Mouse (Mus musculus) heart, embryonic 10.5 days (tissue): ENCODE results near the gene Nacc1. TPM values are rescaled to one million over a fixed set of nuclear protein-coding genes. Genes with fewer than 3 reads are reported as not detected.

ENCODE experiments used
- DNase-seq: peaks from one replicate; pipeline ENCODE4 v3.0.0-alpha.2; 2017; ENCODE audit warnings: low spot score
- H3K27ac ChIP-seq: fragments of 300-500 bp; sonication (generic); 2 replicates; pipeline ENCODE4 v1.5.1; 2016; ENCODE audit warnings: mild to moderate bottlenecking
- H3K27me3 ChIP-seq: fragments of 300-500 bp; sonication (generic); 2 replicates; pipeline ENCODE4 v1.6.1; 2016; ENCODE audit warnings: mild to moderate bottlenecking; ENCODE audit not compliant: poor library complexity, insufficient read depth, severe bottlenecking
- H3K36me3 ChIP-seq: fragments of 300-500 bp; sonication (generic); 2 replicates; pipeline ENCODE4 v1.6.1; 2016; ENCODE audit warnings: mild to moderate bottlenecking, moderate library complexity
- H3K4me1 ChIP-seq: fragments of 300-500 bp; sonication (generic); 2 replicates; pipeline ENCODE4 v1.6.1; 2016; ENCODE audit warnings: mild to moderate bottlenecking
- H3K4me3 ChIP-seq: fragments of 300-500 bp; sonication (generic); 2 replicates; pipeline ENCODE4 v1.5.1; 2016; ENCODE audit warnings: mild to moderate bottlenecking, moderate library complexity
- H3K9me3 ChIP-seq: fragments of 300-500 bp; sonication (generic); 2 replicates; pipeline ENCODE4 v1.6.1; 2016; ENCODE audit warnings: mild to moderate bottlenecking, moderate library complexity
- WGBS: fragments of 180-500 bp; shearing (Covaris S2); methylation state at CpG from one replicate; pipeline ENCODE4 v1.1.7; 2016; 5-methylcytosine and 5-hydroxymethylcytosine counted together
- polyA plus RNA-seq: library from polyadenylated mRNA; unstranded; fragments of >200 nt; fragmentation: Nextera tagmentation; extraction: Ambion mirVana; gene quantifications from 2 replicates; pipeline ENCODE4 v1.2.1, GENCODE M21; 2016

The Nacc1 gene
- polyA plus RNA-seq, 1 experiment from 2014 or later = 25.0 TPM

DNA sequence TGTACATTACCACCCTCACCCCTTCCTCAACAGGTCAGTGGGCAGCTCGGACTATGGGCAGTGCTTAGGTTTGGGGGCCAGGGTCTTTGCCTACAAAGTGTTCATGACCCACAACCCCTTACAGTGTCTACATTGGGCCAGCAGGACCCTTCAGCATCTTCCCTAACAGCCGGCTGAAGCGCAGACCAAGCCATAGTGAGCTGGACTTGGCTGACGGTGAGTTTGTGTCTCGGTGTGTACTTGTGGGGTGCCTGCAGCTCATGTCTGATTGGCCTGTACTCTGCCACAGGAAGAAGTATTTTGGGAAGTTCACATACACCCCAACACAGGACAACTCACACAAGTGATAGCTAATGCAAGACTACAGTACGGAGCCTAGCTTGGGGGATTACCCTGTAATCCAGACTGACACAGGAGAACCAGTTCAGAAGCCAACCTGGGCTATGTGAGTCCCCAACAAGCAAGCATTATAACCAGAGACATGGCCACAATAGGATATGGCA lies 15.4 kb upstream of the Nacc1 start:
- DNase-seq = no peak
- WGBS = 76% methylated on average over 6 of the region's 6 CpGs
- H3K27me3 ChIP-seq = peaks cover 66% of the 10 kb centered on the region
- H3K9me3 ChIP-seq = no peaks in the 10 kb centered on the region
- H3K27ac ChIP-seq = peak overlapping the region; percentile 84
- peaks cover 75% of the 10 kb centered on the region for H3K4me1 ChIP-seq
- H3K36me3 ChIP-seq = peaks cover 18% of the 10 kb centered on the region
- H3K4me3 ChIP-seq = peak overlapping the region; percentile 53

- peaks cover 22% of the 10 kb centered on the region for H3K36me3 ChIP-seq
- peak overlapping the region; percentile 53 for H3K4me3 ChIP-seq
- H3K27me3 ChIP-seq = peaks cover 62% of the 10 kb centered on the region
- peaks cover 72% of the 10 kb centered on the region for H3K4me1 ChIP-seq
- H3K9me3 ChIP-seq = no peaks in the 10 kb centered on the region
- H3K27ac ChIP-seq = peak overlapping the region; percentile 84
- DNase-seq = no peak
- WGBS = 60% methylated on average over 9 of the region's 9 CpGs
These were observed 14.9 kb upstream of the Nacc1 start for GRCm38 (mm10) chr8:84702561-84702960.

GRCm38 (mm10) chr8:84700941-84701911 lies 13.6 kb upstream of the Nacc1 start, which contains the start of gene Lyl1:
Lyl1 (plus strand) TSS chr8:84701457.
- Histone ChIP-seq H3K36me3 (peaks cover 36% of the 10 kb centered on the region), H3K4me1 (peaks cover 60% of the 10 kb centered on the region)
- peak; percentile 97 for DNase-seq

GRCm38 (mm10) chr8:84700526-84700925 lies 12.9 kb upstream of the Nacc1 start:
- no peaks in the 10 kb centered on the region for H3K9me3 ChIP-seq
- H3K27ac ChIP-seq = peak overlapping the region; percentile 84
- H3K27me3 ChIP-seq = peaks cover 46% of the 10 kb centered on the region
- 76% methylated on average over 5 of the region's 5 CpGs for WGBS
- peaks cover 42% of the 10 kb centered on the region for H3K36me3 ChIP-seq
- H3K4me3 ChIP-seq = no peak overlapping the region
- H3K4me1 ChIP-seq = peaks cover 58% of the 10 kb centered on the region
- no peak for DNase-seq

More at GRCm38 (mm10) chr8:84700941-84701911, 13.6 kb upstream of the Nacc1 start, which contains the start of gene Lyl1:
- 5% methylated on average over 34 of the region's 34 CpGs for WGBS
- Histone ChIP-seq H3K4me3 (peak within 1 kb of the TSS; percentile 53), H3K27me3 (peaks cover 49% of the 10 kb centered on the region), H3K27ac (peak within 1 kb of the TSS; percentile 84), H3K9me3 (no peaks in the 10 kb centered on the region)

DNA sequence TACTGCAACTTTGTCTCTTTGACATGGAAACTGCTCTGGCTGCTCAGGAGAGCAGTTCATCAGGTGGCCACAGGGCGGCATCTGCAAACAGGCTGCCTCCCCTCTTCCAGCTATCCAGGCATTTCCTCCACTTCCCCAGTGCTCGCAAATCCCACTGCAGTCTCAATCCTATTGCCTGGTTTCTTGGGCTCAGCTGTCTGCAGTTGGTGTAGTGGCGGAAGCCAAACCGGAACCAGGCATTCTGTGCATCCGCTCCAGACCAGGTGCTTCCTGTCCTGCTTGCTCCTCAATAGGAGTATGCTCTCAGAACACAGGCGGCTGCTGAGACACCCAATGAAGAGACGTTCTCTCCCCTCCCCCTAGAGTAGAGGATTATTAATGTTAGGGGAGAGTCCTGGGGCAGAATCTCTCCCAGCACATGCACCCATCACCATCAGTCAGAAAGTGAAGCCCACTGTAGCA lies 12.2 kb upstream of the Nacc1 start:
- Histone ChIP-seq H3K27ac (peak overlapping the region; percentile 84; the same call in 1 of the 2 replicates), H3K9me3 (no peaks in the 10 kb centered on the region), H3K4me1 (peaks cover 51% of the 10 kb centered on the region), H3K27me3 (peaks cover 40% of the 10 kb centered on the region), H3K4me3 (0 out of 2 replicates have a peak overlapping the region, but pooled peaks have one; percentile 9), H3K36me3 (peaks cover 48% of the 10 kb centered on the region)
- peak; percentile 90 for DNase-seq
- WGBS = 49% methylated on average over 7 of the region's 7 CpGs

DNA sequence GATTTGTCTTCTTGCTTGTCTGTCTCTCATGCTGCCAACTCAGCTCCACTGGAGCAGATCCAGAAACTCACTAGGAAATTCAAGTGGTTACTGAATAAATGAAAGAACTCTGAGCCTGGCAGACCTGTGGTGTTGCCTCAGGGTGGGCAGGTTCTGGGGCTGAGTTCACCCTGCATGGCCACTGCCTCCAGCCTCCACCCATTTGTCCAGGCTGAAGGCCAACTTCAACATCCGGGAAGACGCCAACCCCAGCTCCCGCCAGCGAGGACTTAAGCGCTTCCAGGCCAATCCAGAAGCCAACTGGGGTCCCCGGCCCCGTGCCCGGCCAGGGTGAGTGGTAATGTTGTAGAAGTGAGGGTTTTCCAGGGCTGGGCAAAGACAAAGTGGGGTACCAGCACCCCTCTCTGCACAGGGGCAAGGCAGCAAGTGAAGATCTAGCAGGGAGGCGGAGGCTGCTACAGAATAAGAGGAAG lies 11.3 kb upstream of the Nacc1 start:
- Histone ChIP-seq H3K4me1 (peaks cover 43% of the 10 kb centered on the region), H3K4me3 (no peak overlapping the region), H3K36me3 (peaks cover 57% of the 10 kb centered on the region), H3K27me3 (peaks cover 31% of the 10 kb centered on the region), H3K9me3 (no peaks in the 10 kb centered on the region), H3K27ac (peak overlapping the region; percentile 84; the same call in 1 of the 2 replicates)
- no peak for DNase-seq
- 87% methylated on average over 9 of the region's 9 CpGs for WGBS

DNA sequence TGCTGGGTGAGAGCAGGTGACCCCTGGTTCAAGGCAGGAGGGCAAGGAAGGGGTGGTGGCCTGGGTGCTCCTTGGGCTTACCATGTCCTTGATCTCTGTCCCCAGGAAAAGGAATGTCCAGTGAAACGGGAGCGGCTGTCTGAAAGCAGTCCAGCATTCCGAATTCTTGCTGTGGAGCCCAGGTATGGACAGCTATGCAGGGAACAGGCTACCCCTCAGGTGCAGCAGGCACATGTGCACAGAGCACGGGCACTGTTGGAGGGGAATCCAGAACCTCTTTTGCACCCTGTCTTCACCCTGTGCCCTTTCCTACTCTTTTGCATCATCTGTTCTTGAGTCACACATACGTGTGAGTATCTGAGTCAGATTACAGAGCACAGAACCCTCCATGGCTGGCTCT lies 10.6 kb upstream of the Nacc1 start:
- WGBS = 86% methylated on average over 5 of the region's 5 CpGs

DNA sequence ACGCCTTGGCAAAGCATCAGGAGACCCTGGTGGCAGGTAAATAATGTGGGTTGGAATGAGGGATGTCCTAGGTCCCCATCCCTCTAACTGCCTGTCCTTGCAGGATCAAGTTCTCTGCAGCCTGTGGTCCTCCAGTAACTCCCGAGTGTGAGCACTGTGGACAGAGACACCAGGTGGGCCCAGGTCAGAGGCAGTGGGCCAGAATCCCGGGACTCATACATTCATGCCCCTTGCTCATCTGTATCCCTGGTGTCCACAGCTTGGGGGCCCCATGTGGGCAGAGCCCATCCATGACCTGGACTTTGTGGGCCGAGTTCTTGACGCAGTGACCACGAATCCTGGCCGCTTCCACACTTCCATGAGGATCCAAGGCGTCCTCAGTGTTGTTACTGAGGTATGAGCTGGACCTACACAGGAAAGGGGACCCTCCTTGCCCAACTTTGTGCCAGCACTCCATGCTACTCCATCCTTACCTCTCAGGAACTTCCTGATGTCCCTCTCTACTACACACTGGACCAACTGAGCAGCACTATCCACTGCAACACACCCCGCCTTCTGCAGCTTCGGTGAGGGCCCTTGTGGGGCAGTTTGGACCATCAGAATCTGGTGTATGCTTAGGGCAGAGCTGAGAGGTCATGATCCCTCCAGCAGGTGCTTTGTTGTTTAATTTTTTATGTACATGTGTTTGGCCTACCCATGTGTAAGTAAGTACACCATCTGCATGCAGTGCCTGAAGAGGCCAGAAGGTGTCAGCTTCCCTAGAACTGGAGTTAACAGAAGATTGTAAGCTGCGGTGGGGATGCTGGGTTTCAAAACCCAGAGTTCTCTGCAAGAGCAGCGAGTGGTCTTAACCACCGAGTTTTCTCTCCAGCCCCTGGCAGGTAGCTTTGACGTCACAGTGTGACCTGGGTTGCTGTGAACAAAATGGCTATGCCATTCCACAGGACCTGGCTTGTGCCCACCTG lies 9.8 kb upstream of the Nacc1 start:
- H3K9me3 ChIP-seq = no peaks in the 10 kb centered on the region
- H3K36me3 ChIP-seq = peaks cover 71% of the 10 kb centered on the region
- 90% methylated on average over 14 of the region's 14 CpGs for WGBS
- DNase-seq = no peak
- peaks cover 16% of the 10 kb centered on the region for H3K27me3 ChIP-seq
- H3K4me1 ChIP-seq = peaks cover 33% of the 10 kb centered on the region
- no peak overlapping the region for H3K4me3 ChIP-seq
- no peak overlapping the region for H3K27ac ChIP-seq

More for the DNA sequence above, 10.6 kb upstream of the Nacc1 start:
- H3K27ac ChIP-seq = no peak overlapping the region
- no peaks in the 10 kb centered on the region for H3K9me3 ChIP-seq
- H3K4me1 ChIP-seq = peaks cover 38% of the 10 kb centered on the region
- no peak for DNase-seq
- H3K27me3 ChIP-seq = peaks cover 24% of the 10 kb centered on the region
- peaks cover 64% of the 10 kb centered on the region for H3K36me3 ChIP-seq
- H3K4me3 ChIP-seq = no peak overlapping the region

DNA sequence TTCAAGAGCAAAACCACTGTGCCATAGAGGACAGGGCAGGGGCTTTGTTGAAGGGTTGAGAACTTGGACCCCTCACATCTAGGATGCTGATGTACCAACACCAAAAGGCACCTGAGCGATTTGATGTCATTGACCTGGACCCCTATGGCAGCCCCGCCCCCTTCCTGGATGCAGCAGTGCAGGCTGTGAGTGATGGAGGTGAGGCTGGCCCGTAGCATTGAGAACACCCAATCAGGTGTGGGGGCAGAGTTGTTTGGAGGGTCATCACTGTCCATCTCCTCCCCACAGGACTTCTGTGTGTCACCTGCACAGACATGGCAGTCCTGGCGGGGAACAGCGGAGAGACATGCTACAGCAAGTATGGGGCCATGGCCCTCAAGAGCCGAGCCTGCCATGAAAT lies 7.5 kb upstream of the Nacc1 start:
- no peak overlapping the region for H3K4me3 ChIP-seq
- DNase-seq = no peak
- 91% methylated on average over 6 of the region's 6 CpGs for WGBS
- no peak overlapping the region for H3K27ac ChIP-seq
- no peaks in the 10 kb centered on the region for H3K9me3 ChIP-seq
- H3K4me1 ChIP-seq = peaks cover 18% of the 10 kb centered on the region
- peaks cover 88% of the 10 kb centered on the region for H3K36me3 ChIP-seq
- no peaks in the 10 kb centered on the region for H3K27me3 ChIP-seq

DNA sequence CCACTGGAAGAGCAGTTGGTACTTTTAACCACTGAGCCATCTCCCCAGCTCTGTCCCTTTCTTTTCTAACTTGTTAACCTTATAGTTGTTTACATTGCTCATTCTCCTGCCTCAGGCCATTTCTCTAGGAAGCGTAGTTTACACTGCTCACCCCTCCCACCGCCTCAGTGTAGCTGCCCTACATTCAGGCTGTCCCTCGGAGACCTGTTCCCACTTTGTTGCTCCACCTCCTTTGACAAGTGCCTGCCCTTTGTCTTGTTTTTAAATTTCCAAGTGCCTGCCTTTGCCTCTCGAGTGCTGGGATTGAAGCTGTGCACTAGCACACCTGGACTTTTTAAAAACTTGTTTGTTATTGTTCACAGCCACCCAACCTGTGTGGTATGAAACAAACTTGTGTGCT lies 5.7 kb upstream of the Nacc1 start:
- H3K4me1 ChIP-seq = peaks cover 21% of the 10 kb centered on the region
- H3K27me3 ChIP-seq = no peaks in the 10 kb centered on the region
- H3K9me3 ChIP-seq = no peaks in the 10 kb centered on the region
- no peak overlapping the region for H3K27ac ChIP-seq
- no peak overlapping the region for H3K4me3 ChIP-seq
- H3K36me3 ChIP-seq = peaks cover 73% of the 10 kb centered on the region
- WGBS = 82% methylated on average over 4 of the region's 4 CpGs
- no peak for DNase-seq

- Histone ChIP-seq H3K4me1 (peaks cover 48% of the 10 kb centered on the region), H3K27ac (peak overlapping the region; percentile 89), H3K27me3 (no peaks in the 10 kb centered on the region), H3K9me3 (no peaks in the 10 kb centered on the region), H3K4me3 (peak overlapping the region; percentile 99), H3K36me3 (peaks cover 34% of the 10 kb centered on the region)
- WGBS = under 1% methylated on average over 47 of the region's 47 CpGs
- DNase-seq = peak; percentile 95
These were observed 1.6 kb upstream of the Nacc1 start for GRCm38 (mm10) chr8:84689091-84689915.
